Mouse (Mus musculus): ENCODE data around the gene Rptn. TPM values are rescaled to one million over a fixed set of nuclear protein-coding genes. Genes with fewer than 3 reads are reported as not detected.

The Rptn gene
- not detected in 2 replicates for polyA plus RNA-seq (2014; fragmentation: Nextera tagmentation; extraction: Ambion mirVana)

- no peaks in the 10 kb centered on the region for H3K36me3 ChIP-seq (ENCODE audit: control insufficient read depth, insufficient read depth, low read length)
- H3K4me2 ChIP-seq, result no peak within 1 kb of the TSS
- H3K4me3 ChIP-seq (ENCODE audit: low read depth, low read length), result no peak within 1 kb of the TSS
- no peak for ATAC-seq (replicated peaks; ENCODE audit: insufficient number of reproducible peaks, low FRiP score, low TSS enrichment)
- no peaks in the 10 kb centered on the region for H3K27me3 ChIP-seq (ENCODE audit: control insufficient read depth, insufficient read depth, low read length)
- no peaks in the 10 kb centered on the region for H3K4me1 ChIP-seq (ENCODE audit: control insufficient read depth, insufficient read depth, low read length)
- no peak within 1 kb of the TSS for H3K27ac ChIP-seq (ENCODE audit: low read depth, low read length)
- WGBS (ENCODE audit: insufficient replicate concordance), result 66% methylated on average over 2 of the region's 2 CpGs
- no peak within 1 kb of the TSS for H3K9ac ChIP-seq (ENCODE audit: low read depth, low read length)
- no peaks in the 10 kb centered on the region for H3K9me3 ChIP-seq (replicated peaks; ENCODE audit: control insufficient read depth, low read length)
Measured at GRCm38 (mm10) chr3:93393366-93393765, at the start of gene Rptn. Gene Rptn (plus strand): TSS chr3:93393699.

GRCm38 (mm10) chr3:93346896-93347295, 46.6 kb upstream of the Rptn start:
- ATAC-seq (replicated peaks; ENCODE audit: insufficient number of reproducible peaks, low FRiP score, low TSS enrichment), result no peak
- H3K9me3 ChIP-seq (replicated peaks; ENCODE audit: control insufficient read depth, low read length), result no peaks in the 10 kb centered on the region
- no peak overlapping the region for H3K4me2 ChIP-seq
- no peak overlapping the region for H3K9ac ChIP-seq (ENCODE audit: low read depth, low read length)
- no peaks in the 10 kb centered on the region for H3K27me3 ChIP-seq (ENCODE audit: control insufficient read depth, insufficient read depth, low read length)
- no peak overlapping the region for H3K4me3 ChIP-seq (ENCODE audit: low read depth, low read length)
- WGBS (ENCODE audit: insufficient replicate concordance), result 78% methylated on average over 2 of the region's 2 CpGs
- no peaks in the 10 kb centered on the region for H3K36me3 ChIP-seq (ENCODE audit: control insufficient read depth, insufficient read depth, low read length)
- H3K27ac ChIP-seq (ENCODE audit: low read depth, low read length), result no peak overlapping the region
- H3K4me1 ChIP-seq (ENCODE audit: control insufficient read depth, insufficient read depth, low read length), result no peaks in the 10 kb centered on the region

- H3K4me1 ChIP-seq (ENCODE audit: control insufficient read depth, insufficient read depth, low read length), result no peaks in the 10 kb centered on the region
- ATAC-seq (replicated peaks; ENCODE audit: insufficient number of reproducible peaks, low FRiP score, low TSS enrichment), result no peak
- H3K27me3 ChIP-seq (ENCODE audit: control insufficient read depth, insufficient read depth, low read length), result no peaks in the 10 kb centered on the region
- no peak overlapping the region for H3K4me3 ChIP-seq (ENCODE audit: low read depth, low read length)
- no peak overlapping the region for H3K4me2 ChIP-seq
- WGBS (ENCODE audit: insufficient replicate concordance), result 18% methylated on average over 7 of the region's 7 CpGs
- no peaks in the 10 kb centered on the region for H3K9me3 ChIP-seq (replicated peaks; ENCODE audit: control insufficient read depth, low read length)
- H3K9ac ChIP-seq (ENCODE audit: low read depth, low read length), result no peak overlapping the region
- H3K27ac ChIP-seq (ENCODE audit: low read depth, low read length), result no peak overlapping the region
- no peaks in the 10 kb centered on the region for H3K36me3 ChIP-seq (ENCODE audit: control insufficient read depth, insufficient read depth, low read length)
Measured at GRCm38 (mm10) chr3:93360045-93360444, 33.5 kb upstream of the Rptn start.

GRCm38 (mm10) chr3:93361933-93362574, 31.4 kb upstream of the Rptn start:
- H3K27ac ChIP-seq (ENCODE audit: low read depth, low read length), result no peak overlapping the region
- ATAC-seq (replicated peaks; ENCODE audit: insufficient number of reproducible peaks, low FRiP score, low TSS enrichment), result no peak; the same call in 1 of the 2 replicates
- no peaks in the 10 kb centered on the region for H3K27me3 ChIP-seq (ENCODE audit: control insufficient read depth, insufficient read depth, low read length)
- H3K4me1 ChIP-seq (ENCODE audit: control insufficient read depth, insufficient read depth, low read length), result no peaks in the 10 kb centered on the region
- peak overlapping the region; percentile 11 for H3K4me2 ChIP-seq
- H3K36me3 ChIP-seq (ENCODE audit: control insufficient read depth, insufficient read depth, low read length), result no peaks in the 10 kb centered on the region
- no peak overlapping the region for H3K4me3 ChIP-seq (ENCODE audit: low read depth, low read length)
- H3K9me3 ChIP-seq (replicated peaks; ENCODE audit: control insufficient read depth, low read length), result no peaks in the 10 kb centered on the region
- WGBS (ENCODE audit: insufficient replicate concordance), result 9% methylated on average over 10 of the region's 10 CpGs
- no peak overlapping the region for H3K9ac ChIP-seq (ENCODE audit: low read depth, low read length)

- WGBS (ENCODE audit: insufficient replicate concordance), result 55% methylated on average over 3 of the region's 3 CpGs
- Histone ChIP-seq H3K9ac (ENCODE audit: low read depth, low read length) (no peak overlapping the region), H3K27me3 (ENCODE audit: control insufficient read depth, insufficient read depth, low read length) (no peaks in the 10 kb centered on the region), H3K36me3 (ENCODE audit: control insufficient read depth, insufficient read depth, low read length) (no peaks in the 10 kb centered on the region), H3K4me2 (no peak overlapping the region), H3K4me3 (ENCODE audit: low read depth, low read length) (no peak overlapping the region), H3K4me1 (ENCODE audit: control insufficient read depth, insufficient read depth, low read length) (no peaks in the 10 kb centered on the region), H3K27ac (ENCODE audit: low read depth, low read length) (no peak overlapping the region), H3K9me3 (replicated peaks; ENCODE audit: control insufficient read depth, low read length) (no peaks in the 10 kb centered on the region)
- ATAC-seq (replicated peaks; ENCODE audit: insufficient number of reproducible peaks, low FRiP score, low TSS enrichment), result no peak
Measured at GRCm38 (mm10) chr3:93366966-93367575, 26.4 kb upstream of the Rptn start.

GRCm38 (mm10) chr3:93368171-93368570, 25.3 kb upstream of the Rptn start:
- 68% methylated on average over 1 of the region's 1 CpGs for WGBS (ENCODE audit: insufficient replicate concordance)
- Histone ChIP-seq H3K27ac (ENCODE audit: low read depth, low read length) (no peak overlapping the region), H3K9ac (ENCODE audit: low read depth, low read length) (no peak overlapping the region), H3K36me3 (ENCODE audit: control insufficient read depth, insufficient read depth, low read length) (no peaks in the 10 kb centered on the region), H3K9me3 (replicated peaks; ENCODE audit: control insufficient read depth, low read length) (no peaks in the 10 kb centered on the region), H3K4me2 (no peak overlapping the region), H3K4me3 (ENCODE audit: low read depth, low read length) (no peak overlapping the region), H3K27me3 (ENCODE audit: control insufficient read depth, insufficient read depth, low read length) (no peaks in the 10 kb centered on the region), H3K4me1 (ENCODE audit: control insufficient read depth, insufficient read depth, low read length) (no peaks in the 10 kb centered on the region)
- ATAC-seq (replicated peaks; ENCODE audit: insufficient number of reproducible peaks, low FRiP score, low TSS enrichment), result no peak

- Histone ChIP-seq H3K4me2 (no peak overlapping the region), H3K4me3 (ENCODE audit: low read depth, low read length) (no peak overlapping the region), H3K27me3 (ENCODE audit: control insufficient read depth, insufficient read depth, low read length) (no peaks in the 10 kb centered on the region), H3K9me3 (replicated peaks; ENCODE audit: control insufficient read depth, low read length) (no peaks in the 10 kb centered on the region), H3K9ac (ENCODE audit: low read depth, low read length) (no peak overlapping the region), H3K27ac (ENCODE audit: low read depth, low read length) (no peak overlapping the region), H3K4me1 (ENCODE audit: control insufficient read depth, insufficient read depth, low read length) (no peaks in the 10 kb centered on the region), H3K36me3 (ENCODE audit: control insufficient read depth, insufficient read depth, low read length) (no peaks in the 10 kb centered on the region)
- 68% methylated on average over 6 of the region's 6 CpGs for WGBS (ENCODE audit: insufficient replicate concordance)
- no peak for ATAC-seq (replicated peaks; ENCODE audit: insufficient number of reproducible peaks, low FRiP score, low TSS enrichment)
Measured at GRCm38 (mm10) chr3:93373416-93373815, 20.1 kb upstream of the Rptn start.

GRCm38 (mm10) chr3:93375196-93375595, 18.3 kb upstream of the Rptn start:
- Histone ChIP-seq H3K9ac (ENCODE audit: low read depth, low read length) (no peak overlapping the region), H3K4me1 (ENCODE audit: control insufficient read depth, insufficient read depth, low read length) (no peaks in the 10 kb centered on the region), H3K36me3 (ENCODE audit: control insufficient read depth, insufficient read depth, low read length) (no peaks in the 10 kb centered on the region), H3K27me3 (ENCODE audit: control insufficient read depth, insufficient read depth, low read length) (no peaks in the 10 kb centered on the region), H3K4me3 (ENCODE audit: low read depth, low read length) (no peak overlapping the region), H3K9me3 (replicated peaks; ENCODE audit: control insufficient read depth, low read length) (no peaks in the 10 kb centered on the region), H3K4me2 (no peak overlapping the region), H3K27ac (ENCODE audit: low read depth, low read length) (no peak overlapping the region)
- WGBS (ENCODE audit: insufficient replicate concordance), result 76% methylated on average over 1 of the region's 1 CpGs
- no peak for ATAC-seq (replicated peaks; ENCODE audit: insufficient number of reproducible peaks, low FRiP score, low TSS enrichment)

- no peak overlapping the region for H3K4me3 ChIP-seq (ENCODE audit: low read depth, low read length)
- H3K9me3 ChIP-seq (replicated peaks; ENCODE audit: control insufficient read depth, low read length), result no peaks in the 10 kb centered on the region
- no peaks in the 10 kb centered on the region for H3K27me3 ChIP-seq (ENCODE audit: control insufficient read depth, insufficient read depth, low read length)
- ATAC-seq (replicated peaks; ENCODE audit: insufficient number of reproducible peaks, low FRiP score, low TSS enrichment), result no peak
- no peaks in the 10 kb centered on the region for H3K36me3 ChIP-seq (ENCODE audit: control insufficient read depth, insufficient read depth, low read length)
- no peak overlapping the region for H3K9ac ChIP-seq (ENCODE audit: low read depth, low read length)
- H3K4me2 ChIP-seq, result no peak overlapping the region
- no peaks in the 10 kb centered on the region for H3K4me1 ChIP-seq (ENCODE audit: control insufficient read depth, insufficient read depth, low read length)
- WGBS (ENCODE audit: insufficient replicate concordance), result 84% methylated on average over 5 of the region's 5 CpGs
- no peak overlapping the region for H3K27ac ChIP-seq (ENCODE audit: low read depth, low read length)
Measured at GRCm38 (mm10) chr3:93375601-93376000, 17.9 kb upstream of the Rptn start.

Measured in heart, embryonic 11.5 days (tissue).